Mouse (Mus musculus): Measurements from ENCODE around the gene Bnc2.

DNA sequence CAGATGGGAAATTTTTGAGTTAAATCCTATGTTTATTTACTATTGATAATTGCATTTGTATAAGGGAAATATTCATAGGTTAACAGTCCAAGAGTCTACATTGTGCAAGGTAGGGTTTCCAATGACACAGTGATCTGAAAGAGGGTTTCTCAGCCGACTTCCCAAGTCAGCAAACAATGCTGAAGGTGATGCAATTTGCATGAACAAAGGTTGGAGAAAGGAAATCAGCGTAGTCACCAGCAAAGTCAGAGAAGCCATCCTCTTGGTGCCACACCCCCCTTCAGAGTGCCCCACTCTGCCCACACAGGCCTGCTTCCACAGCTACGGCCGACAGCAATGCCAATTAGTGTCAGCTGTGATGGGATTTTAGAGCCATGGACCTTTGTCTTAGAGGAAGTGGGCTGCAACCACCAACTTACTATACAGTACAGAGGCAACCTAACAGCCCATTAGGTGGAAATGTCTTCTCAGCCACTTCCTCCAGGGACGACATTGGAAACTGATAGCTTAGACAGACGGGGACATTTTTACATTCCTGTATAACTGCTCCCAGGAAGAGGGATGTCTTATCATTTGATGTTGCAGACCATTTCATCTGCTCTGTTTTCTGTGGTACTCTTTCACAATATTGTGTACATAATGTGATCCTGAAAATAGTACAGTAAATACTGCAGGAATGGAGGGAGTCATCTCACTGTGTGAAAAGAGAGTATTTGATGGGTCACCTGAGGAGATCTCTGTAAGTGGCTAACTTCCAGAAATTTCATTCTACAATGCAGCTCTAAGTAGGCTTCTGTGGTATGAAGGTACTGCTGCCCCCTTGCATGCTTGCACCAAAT is 243.2 kb downstream of the Bnc2 start:
- TF ChIP-seq POLR2A (IDR thresholded peaks at IDR 0.05; ENCODE audit: low read depth, low read length) (no peak), CTCF (conservative IDR thresholded peaks at IDR 0.05; ENCODE audit: insufficient read depth, insufficient read length, low read depth, low read length) (no peak)
